In genomic region chrY:90728905-90729256, GRCm38 (mm10) we compare ENCODE assay signal across 9 mouse cellular contexts. TPM values are rescaled to one million over a fixed set of nuclear protein-coding genes. Genes with fewer than 3 reads are reported as not detected.
DNase-seq lines count a peak whose midpoint lies in the region; ATAC-seq lines count a peak whose summit lies in the region.
"Not testable (repeated sequence)": the region's sequence is repeated elsewhere in the genome, so short reads cannot be mapped to it uniquely, and the experiment has no call there.
"Had no signal": no experiment of that assay in that cellular context is flagged by ENCODE, and none has a peak within 500 bp of the region (broad histone marks: within the 10 kb centered on the region; RNA-seq: fewer than 3 reads in every experiment).

No protein-coding gene starts in this region.

- not testable (repeated sequence) for H3K36me3 ChIP-seq in embryonic facial prominence, embryonic 15.5 days; heart, embryonic 11.5 days (ENCODE audit: control insufficient read depth, insufficient read depth, low read length); intestine, embryonic 15.5 days; liver, embryonic 12.5 days; midbrain, embryonic 15.5 days (replicated peaks)

- not testable (repeated sequence) for H3K4me2 ChIP-seq in embryonic facial prominence, embryonic 15.5 days (replicated peaks); heart, embryonic 11.5 days; intestine, embryonic 15.5 days (replicated peaks); liver, embryonic 12.5 days; midbrain, embryonic 15.5 days

- peak; percentile 73 for ATAC-seq in embryonic facial prominence, embryonic 15.5 days (ENCODE audit: insufficient number of reproducible peaks, low FRiP score, low TSS enrichment, low read depth)
- 0 out of 2 replicates have a peak, but pooled peaks have one; percentile 62 for ATAC-seq in heart, embryonic 11.5 days (replicated peaks; ENCODE audit: insufficient number of reproducible peaks, low FRiP score, low TSS enrichment)
- peak; percentile 60 for ATAC-seq in intestine, embryonic 15.5 days
- peak; percentile 61 for ATAC-seq in liver, embryonic 12.5 days
- ATAC-seq in midbrain, embryonic 15.5 days (replicated peaks): 0 out of 2 replicates have a peak, but pooled peaks have one; percentile 29

- not testable (repeated sequence) for H3K9me3 ChIP-seq in embryonic facial prominence, embryonic 15.5 days (replicated peaks); heart, embryonic 11.5 days (replicated peaks; ENCODE audit: control insufficient read depth, low read length); intestine, embryonic 15.5 days; liver, embryonic 12.5 days (replicated peaks); midbrain, embryonic 15.5 days

- DNase-seq in ZHBTc4 (ENCODE audit: low read depth, low spot score): peak; percentile 93
- DNase-seq in spleen, adult 18-20 months: peak; percentile 3 to 45
- DNase-seq in urinary bladder, postnatal 25 days (ENCODE audit: low spot score): peak; percentile 18

- H3K9ac ChIP-seq in embryonic facial prominence, embryonic 15.5 days; heart, embryonic 11.5 days (ENCODE audit: low read depth, low read length); intestine, embryonic 15.5 days; liver, embryonic 12.5 days; midbrain, embryonic 15.5 days: not testable (repeated sequence)

- H3K27ac ChIP-seq in embryonic facial prominence, embryonic 15.5 days (replicated peaks); heart, embryonic 11.5 days (ENCODE audit: low read depth, low read length); intestine, embryonic 15.5 days; liver, embryonic 12.5 days; midbrain, embryonic 15.5 days: not testable (repeated sequence)

- WGBS in embryonic facial prominence, embryonic 15.5 days: 84% methylated on average over 17 of the region's 17 CpGs
- 82% methylated on average over 13 of the region's 17 CpGs for WGBS in heart, embryonic 11.5 days (ENCODE audit: insufficient replicate concordance)
- WGBS in intestine, embryonic 15.5 days: 84% methylated on average over 16 of the region's 17 CpGs
- WGBS in liver, embryonic 12.5 days (ENCODE audit: insufficient replicate concordance): 78% methylated on average over 17 of the region's 17 CpGs
- 81% methylated on average over 17 of the region's 17 CpGs for WGBS in midbrain, embryonic 15.5 days

- not testable (repeated sequence) for H3K4me3 ChIP-seq in embryonic facial prominence, embryonic 15.5 days (replicated peaks); heart, embryonic 11.5 days (ENCODE audit: low read depth, low read length); intestine, embryonic 15.5 days (replicated peaks); liver, embryonic 12.5 days; midbrain, embryonic 15.5 days

- not testable (repeated sequence) for H3K27me3 ChIP-seq in embryonic facial prominence, embryonic 15.5 days; heart, embryonic 11.5 days (ENCODE audit: control insufficient read depth, insufficient read depth, low read length); intestine, embryonic 15.5 days (replicated peaks); liver, embryonic 12.5 days (replicated peaks); midbrain, embryonic 15.5 days (replicated peaks)

- H3K4me1 ChIP-seq in embryonic facial prominence, embryonic 15.5 days; heart, embryonic 11.5 days (ENCODE audit: control insufficient read depth, insufficient read depth, low read length); intestine, embryonic 15.5 days (replicated peaks); liver, embryonic 12.5 days; midbrain, embryonic 15.5 days: not testable (repeated sequence)

RNA-seq across cellular contexts. Expression of gene Gm21860, which starts 25.7 kb away (rescaled TPM):
- not detected in 2 replicates for polyA plus RNA-seq in embryonic facial prominence, embryonic 15.5 days (2015; fragmentation: Nextera tagmentation; extraction: Ambion mirVana)
- not detected in 2 replicates for polyA plus RNA-seq in heart, embryonic 11.5 days (2014; fragmentation: Nextera tagmentation; extraction: Ambion mirVana)
- polyA plus RNA-seq in intestine, embryonic 15.5 days (2015; fragmentation: Nextera tagmentation; extraction: Ambion mirVana): not detected in 2 replicates
- polyA plus RNA-seq in liver, embryonic 12.5 days (2016; fragmentation: Nextera tagmentation; extraction: Ambion mirVana): not detected in 2 replicates
- polyA plus RNA-seq in midbrain, embryonic 15.5 days (2015; fragmentation: Nextera tagmentation; extraction: Ambion mirVana): not detected in 2 replicates
- polyA plus RNA-seq: hindbrain, embryonic 10.5 days had no signal

RNA-seq across cellular contexts. Expression of gene Gm47283, which starts 55.7 kb away (rescaled TPM):
- not detected in 2 replicates for polyA plus RNA-seq in embryonic facial prominence, embryonic 15.5 days (2015; fragmentation: Nextera tagmentation; extraction: Ambion mirVana)
- not detected in 2 replicates for polyA plus RNA-seq in heart, embryonic 11.5 days (2014; fragmentation: Nextera tagmentation; extraction: Ambion mirVana)
- not detected in 2 replicates for polyA plus RNA-seq in intestine, embryonic 15.5 days (2015; fragmentation: Nextera tagmentation; extraction: Ambion mirVana)
- polyA plus RNA-seq in liver, embryonic 12.5 days (2016; fragmentation: Nextera tagmentation; extraction: Ambion mirVana): not detected in 2 replicates
- polyA plus RNA-seq in midbrain, embryonic 15.5 days (2015; fragmentation: Nextera tagmentation; extraction: Ambion mirVana): not detected in 2 replicates
- polyA plus RNA-seq: hindbrain, embryonic 10.5 days had no signal

Comparison
In these comparisons a context has a peak if more than half of its experiments do, and no peak if none do; other contexts are left out.
1. DNase-seq: peak in every context shown above with its lines; median percentile 93 in ZHBTc4; 24 in spleen, adult 18-20 months; 18 in urinary bladder, postnatal 25 days.